Mouse (Mus musculus): ENCODE results near the gene Apbb2.

Apbb2 gene

GRCm38 (mm10) chr5:66618597-66618996, at the start of gene Apbb2:
Gene Apbb2, minus strand, starts transcription at chr5:66618784.
- no peak for DNase-seq (ENCODE audit: low spot score)

- DNase-seq (ENCODE audit: low spot score) = no peak
Measured at GRCm38 (mm10) chr5:66654220-66654619, 35.6 kb upstream of the Apbb2 start.

GRCm38 (mm10) chr5:66647504-66647903, 28.9 kb upstream of the Apbb2 start:
- DNase-seq (ENCODE audit: low spot score) = no peak

DNA sequence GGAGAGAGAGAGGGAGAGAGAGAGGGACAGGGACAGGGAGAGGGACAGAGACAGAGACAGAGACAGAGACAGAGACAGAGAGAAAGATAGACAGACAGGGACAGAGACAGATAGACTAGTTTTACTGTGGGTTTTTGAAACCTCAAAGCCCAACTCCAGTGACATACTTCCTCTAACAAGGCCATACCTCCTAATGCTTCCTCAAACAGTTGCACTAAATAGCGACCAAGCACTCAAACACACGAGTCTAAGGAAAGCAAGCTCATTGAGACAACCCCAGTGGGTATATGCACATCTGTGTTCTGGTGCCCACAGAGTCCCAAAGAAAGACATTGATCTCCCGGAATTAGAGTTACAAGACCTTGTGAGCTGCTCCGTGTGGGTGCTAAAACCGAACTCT, 24.7 kb upstream of the Apbb2 start:
- DNase-seq (ENCODE audit: low spot score) = no peak

GRCm38 (mm10) chr5:66642156-66642555, 23.6 kb upstream of the Apbb2 start:
- no peak for DNase-seq (ENCODE audit: low spot score)

- DNase-seq (ENCODE audit: low spot score) = no peak
Measured at GRCm38 (mm10) chr5:66635459-66636079, 17.0 kb upstream of the Apbb2 start.

GRCm38 (mm10) chr5:66627805-66628204, 9.2 kb upstream of the Apbb2 start:
- DNase-seq (ENCODE audit: low spot score) = no peak

GRCm38 (mm10) chr5:66620191-66620625, 1.6 kb upstream of the Apbb2 start:
- no peak for DNase-seq (ENCODE audit: low spot score)

- DNase-seq (ENCODE audit: low spot score) = no peak
Measured at GRCm38 (mm10) chr5:66619675-66620074, 1.1 kb upstream of the Apbb2 start.

- no peak for DNase-seq (ENCODE audit: low spot score)
Measured at GRCm38 (mm10) chr5:66619195-66619594, 611 bp upstream of the Apbb2 start.

GRCm38 (mm10) chr5:66617921-66618460, 593 bp downstream of the Apbb2 start:
- DNase-seq (ENCODE audit: low spot score) = no peak

GRCm38 (mm10) chr5:66614940-66615339, 3.6 kb downstream of the Apbb2 start:
- DNase-seq (ENCODE audit: low spot score) = no peak

DNA sequence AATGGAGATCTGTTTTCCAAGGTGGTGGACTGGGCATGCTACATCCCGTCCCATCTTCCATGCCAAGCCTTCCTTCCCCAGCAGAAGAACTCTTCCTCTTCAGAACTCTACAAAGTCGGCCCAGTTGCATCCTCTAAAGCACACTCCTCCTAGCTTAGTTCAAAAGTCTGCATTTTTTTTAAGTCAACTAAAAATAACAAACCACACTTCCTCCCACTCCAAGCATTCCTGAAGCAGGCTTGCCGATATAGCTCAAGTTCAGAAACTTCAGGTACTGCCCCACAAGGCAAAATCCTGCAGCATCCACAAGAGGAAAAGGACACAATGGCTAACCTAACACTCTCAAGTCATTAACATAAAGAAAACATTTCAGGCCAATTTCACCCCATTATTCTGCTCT, 4.9 kb downstream of the Apbb2 start:
- DNase-seq (ENCODE audit: low spot score) = no peak

DNA sequence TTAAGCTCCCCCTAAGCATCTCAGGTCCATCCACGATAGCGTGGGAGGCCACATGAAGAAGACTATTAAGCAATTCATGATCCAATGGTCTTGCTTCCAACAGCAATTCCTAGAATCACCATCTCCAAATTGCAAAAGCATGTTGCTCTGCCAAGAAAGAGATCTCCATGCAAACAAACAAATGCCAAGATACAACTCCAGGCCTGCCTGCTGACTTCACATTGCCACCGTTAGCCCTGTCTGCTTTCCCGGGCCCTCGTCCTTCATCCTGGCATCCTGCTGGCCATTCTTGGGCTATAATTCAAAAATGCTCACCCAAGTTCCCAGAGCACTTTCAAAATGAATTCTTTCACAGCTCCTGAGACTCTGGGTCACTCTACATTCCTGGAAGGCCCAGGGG, 5.6 kb downstream of the Apbb2 start:
- DNase-seq (ENCODE audit: low spot score) = no peak

DNA sequence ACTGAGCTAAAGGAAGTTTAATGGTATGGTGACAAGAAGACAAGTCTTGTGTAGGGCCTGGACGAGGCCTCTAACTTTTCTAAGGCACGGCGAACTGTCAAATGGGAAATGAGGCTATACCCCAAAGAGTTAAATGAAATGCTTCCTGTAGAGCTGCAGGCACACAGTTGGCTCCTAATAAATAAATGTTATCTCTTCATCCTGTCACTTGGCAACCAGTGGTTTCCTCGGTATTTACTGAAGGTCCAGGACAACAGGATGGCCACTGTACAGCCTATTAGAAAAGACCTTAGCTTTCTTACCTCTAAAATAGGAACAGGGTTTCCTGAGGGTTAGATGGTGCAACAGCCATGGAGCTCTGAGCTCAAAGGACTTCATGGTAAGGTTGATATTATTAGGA, 6.7 kb downstream of the Apbb2 start:
- no peak for DNase-seq (ENCODE audit: low spot score)

DNA sequence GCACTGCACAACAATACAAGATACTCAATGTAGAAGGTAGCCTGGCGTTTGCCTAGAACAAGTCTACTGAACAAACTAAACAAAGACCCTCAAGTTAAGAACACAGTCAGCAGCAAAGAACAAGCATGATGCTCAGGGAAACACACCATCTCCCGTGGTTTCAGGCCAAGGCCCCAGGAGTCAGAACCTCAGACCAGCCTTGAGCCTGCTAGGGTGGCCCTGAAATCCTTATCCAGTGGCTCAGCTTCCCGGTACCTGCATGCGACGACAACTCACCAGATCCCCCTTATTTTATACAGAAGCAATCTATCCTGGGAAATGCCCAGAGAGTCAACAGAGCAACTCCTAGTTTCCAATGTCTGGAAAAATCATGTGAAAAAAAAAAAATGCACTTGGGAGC, 7.2 kb downstream of the Apbb2 start:
- no peak for DNase-seq (ENCODE audit: low spot score)

DNA sequence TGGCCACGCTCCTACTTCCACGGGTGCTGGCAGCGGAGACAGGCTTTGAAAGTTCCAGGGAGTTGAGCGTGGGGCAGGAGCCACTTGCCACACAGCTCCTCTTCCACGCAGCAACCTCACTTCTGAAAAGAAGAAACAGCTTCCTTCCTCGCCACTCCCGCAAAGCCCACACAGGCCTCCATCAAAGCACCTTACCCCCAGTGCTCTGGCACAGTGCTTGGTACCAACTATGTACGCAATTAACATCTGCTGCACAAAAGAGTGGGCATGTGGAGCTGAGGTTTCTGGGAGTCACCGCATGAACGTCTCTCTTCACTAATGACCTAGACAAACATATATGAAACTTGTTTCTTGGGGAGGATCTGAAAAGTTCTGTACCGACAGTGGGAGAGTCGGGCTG, 8.3 kb downstream of the Apbb2 start:
- DNase-seq (ENCODE audit: low spot score) = no peak

- no peak for DNase-seq (ENCODE audit: low spot score)
Measured at GRCm38 (mm10) chr5:66609306-66609705, 9.3 kb downstream of the Apbb2 start.

GRCm38 (mm10) chr5:66607801-66608200, 10.8 kb downstream of the Apbb2 start:
- DNase-seq (ENCODE audit: low spot score) = no peak

DNA sequence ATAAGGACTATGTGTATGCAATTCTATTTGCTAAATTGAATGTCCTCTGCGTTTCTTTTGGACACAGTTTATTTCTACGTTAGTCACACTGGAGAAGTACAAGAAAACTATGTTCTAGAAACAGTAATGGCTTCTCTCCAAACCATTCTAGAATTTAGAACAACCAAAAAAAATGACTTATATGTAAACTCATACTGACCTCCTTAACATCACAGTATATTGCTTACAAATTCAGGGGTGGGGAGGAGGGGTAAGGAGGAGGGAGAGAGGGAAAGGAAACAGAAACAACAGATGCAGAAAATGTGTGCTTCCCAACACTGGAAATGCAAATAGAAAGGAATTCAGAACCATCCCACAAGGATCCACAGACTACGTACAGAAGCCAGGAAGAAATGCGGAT, 11.4 kb downstream of the Apbb2 start:
- DNase-seq (ENCODE audit: low spot score) = no peak

- no peak for DNase-seq (ENCODE audit: low spot score)
Measured at GRCm38 (mm10) chr5:66605636-66606035, 12.9 kb downstream of the Apbb2 start.

DNA sequence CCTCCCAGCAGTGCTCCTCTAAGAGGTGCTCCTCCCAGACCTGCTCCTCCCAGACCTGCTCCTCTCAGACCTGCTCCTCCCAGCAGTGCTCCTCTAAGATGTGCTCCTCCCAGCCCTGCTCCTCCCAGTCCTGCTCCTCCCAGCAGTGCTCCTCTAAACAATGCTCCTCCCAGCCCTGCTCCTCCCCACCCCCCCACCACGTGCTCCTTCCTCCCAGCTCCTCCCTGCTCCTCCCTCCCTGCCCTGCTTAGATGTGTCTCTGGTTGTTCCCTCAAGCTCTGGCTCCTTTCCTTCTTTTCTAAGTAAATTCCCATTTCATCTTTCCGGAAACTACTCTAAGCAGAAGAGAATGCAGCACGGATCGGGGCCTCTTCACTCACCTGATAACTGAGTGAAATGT, 14.2 kb downstream of the Apbb2 start:
- no peak for DNase-seq (ENCODE audit: low spot score)

- no peak for DNase-seq (ENCODE audit: low spot score)
Measured at GRCm38 (mm10) chr5:66603746-66604145, 14.8 kb downstream of the Apbb2 start.

DNA sequence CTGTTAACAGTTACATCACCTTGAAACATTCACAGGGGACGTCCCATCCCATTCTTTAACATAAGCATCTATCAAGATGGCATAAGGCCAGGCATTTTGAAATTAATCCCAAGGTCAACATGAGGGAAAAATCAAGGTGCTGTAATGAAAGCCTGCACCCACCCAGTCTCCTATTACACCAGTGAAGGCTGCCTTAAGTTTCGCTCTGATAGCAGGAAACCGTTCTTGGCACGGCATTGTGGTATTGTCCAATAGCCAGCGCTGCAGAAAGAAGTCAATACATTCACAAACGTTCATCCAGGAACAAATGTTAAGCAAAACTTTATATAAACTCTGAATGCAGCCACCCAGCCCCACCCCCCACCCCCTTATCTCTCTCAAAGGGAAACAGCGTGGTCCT, 15.4 kb downstream of the Apbb2 start:
- DNase-seq (ENCODE audit: low spot score) = no peak

Measured in c-Kit-positive CD71-positive TER-119-positive erythroid progenitor cells, embryonic 14.5 days (primary cell).